Mouse (Mus musculus): ENCODE data around the gene Tiparp.
A peak's percentile ranks its signal among the peaks of the same experiment; 100 is the strongest.

Tiparp gene

DNA sequence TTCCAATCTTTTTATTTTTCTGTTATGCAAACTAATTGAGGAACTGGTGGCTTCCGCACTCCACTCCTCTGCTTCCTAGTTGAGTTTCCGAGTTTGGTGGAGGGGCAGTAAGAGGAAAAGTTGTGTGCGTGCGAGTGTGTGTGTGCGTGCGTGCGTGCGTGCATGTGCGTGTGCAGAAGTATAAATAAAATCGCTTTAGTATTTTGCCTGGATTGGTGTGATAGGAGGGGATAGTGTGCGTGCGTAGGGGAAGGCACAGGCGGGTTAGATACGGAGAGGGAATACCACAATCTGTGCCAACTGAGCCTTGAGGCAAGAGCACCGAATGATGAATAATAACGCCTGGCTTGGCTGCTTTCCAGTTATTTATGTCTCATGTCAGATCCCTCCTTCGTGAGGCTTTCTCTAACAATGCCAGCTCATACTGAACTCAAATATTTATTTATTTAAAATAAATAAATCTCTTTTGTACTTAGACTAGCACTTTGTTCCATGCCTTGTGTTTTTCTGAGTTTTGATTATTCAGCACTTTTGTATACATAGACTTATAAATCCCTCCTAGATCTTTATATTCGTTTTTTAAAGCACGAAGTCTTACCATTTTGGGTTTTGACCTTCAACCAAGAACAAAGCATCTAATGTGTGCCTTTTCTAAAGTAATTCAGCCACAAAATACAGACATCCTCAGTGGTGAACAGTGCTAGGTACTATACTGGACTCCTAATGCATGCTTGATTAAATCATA is 1.4 kb downstream of the Tiparp start:
- peak; percentile 71 for DNase-seq (ENCODE audit: low spot score)

DNA sequence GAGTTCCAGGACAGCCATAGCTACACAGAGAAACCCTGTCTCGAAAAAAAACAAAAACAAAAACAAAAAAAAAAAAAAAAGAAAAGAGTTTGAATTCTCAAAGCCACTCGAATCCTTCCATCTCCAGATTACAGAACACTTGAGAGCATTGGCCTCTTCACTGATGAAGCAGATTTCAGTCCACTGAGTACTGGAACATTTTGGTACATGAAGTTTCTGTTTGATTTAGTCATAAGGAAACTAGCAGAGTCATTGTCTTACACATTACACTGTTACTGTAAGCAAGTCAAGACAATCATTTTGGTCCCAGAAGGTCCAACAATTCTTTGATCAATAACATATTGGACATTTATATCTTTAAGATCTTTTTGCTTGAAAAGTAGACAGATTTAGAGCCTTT is 4.8 kb downstream of the Tiparp start:
- DNase-seq (ENCODE audit: low spot score), result no peak

GRCm38 (mm10) chr3:65533598-65533997 is 5.4 kb downstream of the Tiparp start:
- DNase-seq (ENCODE audit: low spot score), result peak; percentile 74

- no peak for DNase-seq (ENCODE audit: low spot score)
Observed at GRCm38 (mm10) chr3:65534488-65534887, 6.3 kb downstream of the Tiparp start.

GRCm38 (mm10) chr3:65535087-65535761 is 7.0 kb downstream of the Tiparp start:
- DNase-seq (ENCODE audit: low spot score), result no peak

GRCm38 (mm10) chr3:65537288-65537687 is 9.1 kb downstream of the Tiparp start:
- no peak for DNase-seq (ENCODE audit: low spot score)

- DNase-seq (ENCODE audit: low spot score), result no peak
Observed at GRCm38 (mm10) chr3:65540906-65541551, 12.8 kb downstream of the Tiparp start.

DNA sequence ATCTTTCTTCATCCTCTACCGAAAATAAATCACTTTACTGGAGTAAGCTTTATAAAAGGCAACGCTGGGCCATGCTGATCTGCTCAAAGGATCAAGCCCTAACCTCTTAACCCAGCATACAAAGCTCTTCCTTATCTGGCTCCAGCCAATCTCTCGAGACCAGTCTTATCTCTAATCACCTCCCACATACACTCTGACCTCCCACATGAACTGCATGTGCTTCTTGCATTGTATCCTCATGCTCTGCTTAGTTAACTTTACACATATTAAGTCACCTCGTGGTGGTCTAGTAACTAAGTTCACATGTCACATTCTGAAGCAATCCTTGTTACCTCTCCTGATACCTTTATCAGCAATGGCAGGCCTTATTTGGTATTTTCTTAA is 13.3 kb downstream of the Tiparp start:
- no peak for DNase-seq (ENCODE audit: low spot score)

GRCm38 (mm10) chr3:65549785-65550184 is 21.6 kb downstream of the Tiparp start:
- DNase-seq (ENCODE audit: low spot score), result no peak

DNA sequence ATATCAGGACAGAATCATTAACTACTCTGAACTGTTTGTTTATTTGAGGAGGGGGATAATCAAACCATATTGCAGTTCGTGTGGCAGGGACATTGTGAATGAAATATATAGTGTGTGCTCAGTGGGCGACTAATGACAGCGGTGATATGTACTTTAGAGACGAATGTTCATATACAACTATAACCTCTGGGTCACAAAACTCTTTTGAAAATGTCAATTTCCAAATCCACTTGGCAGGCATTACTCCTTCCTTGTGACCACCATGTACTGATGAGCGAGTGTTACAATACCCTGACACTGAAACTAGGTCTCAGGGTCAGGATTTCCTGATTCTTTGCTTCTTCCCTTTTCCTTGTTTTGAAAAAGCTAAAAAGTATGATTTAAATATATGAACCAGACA is 22.9 kb downstream of the Tiparp start:
- DNase-seq (ENCODE audit: low spot score), result no peak

GRCm38 (mm10) chr3:65554633-65555032 is 26.4 kb downstream of the Tiparp start:
- DNase-seq (ENCODE audit: low spot score), result no peak

- no peak for DNase-seq (ENCODE audit: low spot score)
Observed at GRCm38 (mm10) chr3:65558679-65559078, 30.5 kb downstream of the Tiparp start.

- DNase-seq (ENCODE audit: low spot score), result no peak
Observed at GRCm38 (mm10) chr3:65562212-65562611, 34.0 kb downstream of the Tiparp start.

DNA sequence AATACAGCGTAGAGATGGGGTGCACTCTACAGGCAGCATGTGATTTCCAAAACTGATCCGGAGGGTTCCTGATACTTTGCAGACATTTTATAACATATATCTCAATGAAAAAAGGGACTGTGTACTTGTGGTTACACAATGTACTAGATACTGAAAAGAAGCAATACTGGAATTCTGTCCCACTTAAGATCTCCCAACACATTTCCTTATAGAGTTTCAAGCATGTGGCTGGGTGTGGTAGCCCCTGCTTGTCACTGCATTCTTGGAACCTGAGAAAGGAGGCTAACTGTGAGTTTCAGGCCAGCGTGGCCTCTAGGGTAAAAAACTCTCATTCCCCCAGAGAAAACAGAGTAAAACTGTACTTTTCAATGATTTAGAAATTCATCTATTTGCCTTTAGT is 34.5 kb downstream of the Tiparp start:
- no peak for DNase-seq (ENCODE audit: low spot score)

- DNase-seq (ENCODE audit: low spot score), result no peak
Observed at GRCm38 (mm10) chr3:65563926-65564624, 35.9 kb downstream of the Tiparp start.

DNA sequence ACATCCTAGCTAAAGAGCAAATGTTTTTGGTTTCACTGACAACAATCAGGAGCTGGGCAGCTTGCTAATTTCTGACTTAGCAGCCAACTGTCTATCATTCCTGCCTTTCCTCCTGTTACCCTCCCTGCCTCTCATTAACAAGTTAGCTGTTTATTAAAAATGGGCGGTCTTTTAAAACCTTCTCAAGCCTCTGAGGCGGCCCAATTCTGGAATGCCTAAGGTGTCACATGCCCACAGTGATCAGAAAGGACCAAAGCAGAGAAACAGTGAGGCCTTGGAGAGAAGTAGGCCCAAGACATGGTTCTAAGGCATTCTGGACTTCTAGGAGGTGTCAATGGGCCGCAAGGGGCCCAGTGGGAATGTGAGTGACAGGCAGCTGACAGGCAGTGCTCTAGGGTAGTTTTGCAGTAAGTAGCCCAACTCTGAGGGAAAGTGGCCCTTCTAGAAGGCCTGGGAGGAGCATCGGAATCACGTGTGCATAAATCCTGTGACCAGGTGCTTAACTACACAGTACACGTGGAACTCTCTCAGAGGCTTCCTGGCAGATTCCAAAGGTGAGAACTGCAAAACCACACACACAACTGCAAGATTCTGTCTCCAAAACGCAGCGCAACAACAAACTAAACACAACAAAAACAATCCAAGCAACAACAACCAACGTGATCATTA is 37.6 kb downstream of the Tiparp start:
- no peak for DNase-seq (ENCODE audit: low spot score)

- no peak for DNase-seq (ENCODE audit: low spot score)
Observed at GRCm38 (mm10) chr3:65569941-65570340, 41.7 kb downstream of the Tiparp start.

GRCm38 (mm10) chr3:65573516-65573915 is 45.3 kb downstream of the Tiparp start:
- DNase-seq (ENCODE audit: low spot score), result no peak

- no peak for DNase-seq (ENCODE audit: low spot score)
Observed at GRCm38 (mm10) chr3:65577602-65578001, 49.4 kb downstream of the Tiparp start.

- DNase-seq (ENCODE audit: low spot score), result no peak
Observed at GRCm38 (mm10) chr3:65579260-65579921, 51.2 kb downstream of the Tiparp start.

- peak; percentile 38 for DNase-seq (ENCODE audit: low spot score)
Observed at GRCm38 (mm10) chr3:65581596-65581995, 53.4 kb downstream of the Tiparp start.

Data from urinary bladder, postnatal 14 days (tissue).